Mouse (Mus musculus) layer of hippocampus, postnatal 36 days (tissue): ENCODE measurements around the gene Adh1. TPM values are rescaled to one million over a fixed set of nuclear protein-coding genes. Genes with fewer than 3 reads are reported as not detected.

Experiments
- total RNA-seq, 2 experiments: library from RNA; stranded (reverse); gene quantifications; 2 replicates each; pipeline ENCODE4 v1.2.3; 2021

Gene Adh1
- total RNA-seq, 2 experiments from 2014 or later: 0.45 to 0.68 TPM

Other genes with a start within 250 kb of the Adh1 start
- 1 to 10 TPM; 1.7 to 2.5 TPM for gene 1110002E22Rik, start 195.9 kb upstream of the Adh1 start, total RNA-seq
- gene Gm5105, start 193.6 kb upstream of the Adh1 start, total RNA-seq: under 1 TPM in 1 of 2 experiments, not detected in 1; 0.30 TPM
- 1 to 10 TPM; 3.9 to 5.1 TPM for gene Trmt10a, start 117.5 kb upstream of the Adh1 start, total RNA-seq
- gene Mttp, start 116.0 kb upstream of the Adh1 start, total RNA-seq: 1 to 10 TPM; 6.0 to 6.8 TPM
- not detected for gene 4930579F01Rik, start 67.2 kb upstream of the Adh1 start, total RNA-seq
- gene Adh7, start 43.2 kb upstream of the Adh1 start, total RNA-seq: under 1 TPM in 1 of 2 experiments, not detected in 1; 0.10 TPM
- gene Adh6a, start 52.3 kb downstream of the Adh1 start, total RNA-seq: not detected
- not detected for gene Adh6b, start 80.8 kb downstream of the Adh1 start, total RNA-seq
- gene Adh4, start 154.5 kb downstream of the Adh1 start, total RNA-seq: not detected
- 10 to 100 TPM; 65.7 to 69.8 TPM for gene Adh5, start 182.1 kb downstream of the Adh1 start, total RNA-seq
- gene Metap1, start 228.5 kb downstream of the Adh1 start, total RNA-seq: 10 to 100 TPM; 45.6 to 50.6 TPM